Mouse (Mus musculus) left cerebral cortex, adult 2 months (tissue): ENCODE data around the gene Espnl. TPM values are rescaled to one million over a fixed set of nuclear protein-coding genes. Genes with fewer than 3 reads are reported as not detected.
A peak's percentile ranks its signal among the peaks of the same experiment; 100 is the strongest.

Source experiments
- DNase-seq, 2 experiments: peaks; one replicate each; pipeline ENCODE4 v3.0.0; 2021 to 2022; ENCODE audit warnings: low spot score in 2 of 2, mixed read lengths in 1 of 2; ENCODE audit errors: extremely low spot score in 1 of 2
- H3K27ac ChIP-seq: fragments of 200-600 bp; 2 replicates; pipeline ENCODE4 v1.8.1; 2022
- H3K4me3 ChIP-seq: fragments of 200-600 bp; 2 replicates; pipeline ENCODE4 v1.8.1; 2022
- CTCF ChIP-seq: fragments of 200-600 bp; IDR thresholded peaks from 2 replicates; pipeline ENCODE4 v1.8.1; 2022; ENCODE audit warnings: antibody characterized with exemption, mild to moderate bottlenecking, moderate library complexity
- intact Hi-C: fragments of 180-260 bp; cut with DNase I; formaldehyde crosslinking; loops from one replicate; pipeline ENCODE4 v1.15.1; 2025
- long read RNA-seq, 2 experiments: library from polyadenylated mRNA; stranded (forward); transcript quantifications; one replicate each; pipeline ENCODE4 v2.0.0; 2021; ENCODE audit warnings: borderline mapping rate in 2 of 2
- total RNA-seq, 2 experiments: library from RNA; stranded (reverse); gene quantifications; 2 replicates each; pipeline ENCODE4 v1.2.3; 2021

Gene Espnl
- under 1 TPM; 0.25 to 0.30 TPM for total RNA-seq
- long read RNA-seq, experiment 1: 0 reads
- long read RNA-seq, experiment 2: 0 reads

DNA sequence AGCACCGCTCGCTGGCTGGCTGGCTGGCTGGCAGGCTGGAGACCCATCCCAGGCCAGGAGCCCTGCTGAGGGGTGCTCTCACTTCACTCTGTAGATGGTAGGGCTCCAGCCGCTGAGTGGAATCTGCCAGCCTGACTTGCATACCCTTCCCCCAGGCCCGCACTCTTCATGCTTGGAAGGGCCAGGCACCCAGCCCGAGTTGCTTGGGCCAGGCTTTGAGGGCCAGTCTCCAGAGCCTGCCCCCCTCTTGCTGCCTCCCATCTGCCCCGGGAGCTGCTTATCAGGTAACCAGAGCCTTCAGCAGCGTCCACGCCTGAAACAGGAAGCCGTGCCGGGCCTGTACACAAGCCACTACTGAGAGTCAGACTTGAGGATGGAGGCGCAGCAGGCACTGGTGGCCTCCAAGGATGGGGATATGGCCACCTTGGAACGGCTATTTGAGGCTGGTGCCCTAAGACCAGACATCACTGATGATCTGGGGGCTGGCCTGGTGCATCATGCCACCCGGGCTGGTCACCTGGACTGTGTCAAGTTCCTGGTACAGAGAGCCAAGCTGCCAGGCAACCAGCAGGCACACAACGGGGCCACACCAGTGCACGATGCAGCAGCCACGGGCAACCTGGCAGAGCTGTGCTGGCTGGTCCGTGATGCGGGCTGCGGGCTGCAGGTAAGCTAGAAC, at the start of gene Espnl:
Gene Espnl, plus strand, starts transcription at position 316 of the 679 bp plus-strand sequence.
- no peak within 1 kb of the TSS for H3K4me3 ChIP-seq
- intact Hi-C loops: no loop called here
- no peak for DNase-seq
- no peak for TF ChIP-seq CTCF
- no peak within 1 kb of the TSS for H3K27ac ChIP-seq

DNA sequence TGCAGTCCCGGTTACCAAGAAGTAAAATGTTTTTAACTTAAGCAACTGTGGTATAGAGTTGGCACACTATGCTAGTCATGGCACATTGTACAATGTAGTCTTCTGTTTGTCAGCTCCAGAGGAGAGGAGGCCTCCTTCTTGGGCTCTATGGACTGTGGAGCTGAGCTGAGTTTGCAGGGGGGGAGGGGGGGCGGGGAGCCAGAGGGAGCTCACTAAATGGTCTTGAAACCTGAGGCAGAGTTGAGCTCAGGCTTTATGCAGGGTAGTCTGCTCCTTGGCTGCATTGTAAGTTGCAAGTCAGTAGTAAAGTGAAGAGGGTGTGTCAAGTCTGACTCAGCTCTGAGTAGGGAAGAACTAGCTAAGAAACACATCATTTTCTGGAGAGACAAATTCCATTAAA, 49.6 kb upstream of the Espnl start:
- intact Hi-C loops: no loop called here
- no peak for DNase-seq
- Histone ChIP-seq H3K27ac (no peak overlapping the region), H3K4me3 (no peak overlapping the region)
- TF ChIP-seq CTCF: no peak

DNA sequence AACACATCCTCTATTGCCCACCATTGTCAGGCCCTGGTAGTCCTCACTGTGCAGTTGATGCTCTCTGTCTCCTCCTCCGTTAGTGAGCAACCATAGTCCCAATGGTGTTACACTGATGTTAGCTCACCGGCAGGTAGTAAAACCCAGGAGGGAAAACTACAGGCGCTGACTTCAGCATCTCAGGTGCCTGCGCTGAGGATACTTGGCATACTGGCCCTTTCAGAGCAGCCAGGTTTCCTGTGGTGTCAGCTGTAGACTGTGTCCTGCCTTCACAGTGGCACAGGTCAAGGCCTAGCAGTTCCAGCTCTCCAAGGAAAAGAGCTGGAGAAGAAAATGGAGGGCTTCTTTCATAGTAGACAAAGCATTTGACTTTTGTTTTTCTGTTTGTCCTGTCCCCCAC, 45.3 kb upstream of the Espnl start:
- intact Hi-C loops: no loop called here
- no peak overlapping the region for H3K27ac ChIP-seq
- no peak overlapping the region for H3K4me3 ChIP-seq
- DNase-seq: no peak
- no peak for TF ChIP-seq CTCF

DNA sequence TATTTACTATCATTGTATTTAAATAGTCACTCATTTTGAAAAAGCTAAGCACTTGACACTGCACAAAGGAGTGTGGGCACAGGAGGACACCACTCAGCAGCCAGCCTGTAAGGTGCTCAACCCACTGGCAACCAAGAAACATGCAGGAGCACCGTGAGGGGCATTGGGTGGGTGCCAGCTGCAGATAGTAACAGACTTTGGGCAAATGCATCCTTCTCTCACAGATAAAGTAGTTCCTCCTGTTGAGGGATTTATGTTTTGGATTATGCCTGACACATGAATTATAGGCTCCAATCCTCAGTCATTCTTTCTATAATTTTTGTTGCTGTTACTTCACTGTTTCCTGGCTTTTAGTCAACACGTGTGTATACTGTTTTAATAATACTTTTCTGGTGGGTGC, 44.4 kb upstream of the Espnl start:
- intact Hi-C loops: no loop called here
- DNase-seq: no peak
- no peak overlapping the region for H3K4me3 ChIP-seq
- H3K27ac ChIP-seq: no peak overlapping the region
- no peak for TF ChIP-seq CTCF

DNA sequence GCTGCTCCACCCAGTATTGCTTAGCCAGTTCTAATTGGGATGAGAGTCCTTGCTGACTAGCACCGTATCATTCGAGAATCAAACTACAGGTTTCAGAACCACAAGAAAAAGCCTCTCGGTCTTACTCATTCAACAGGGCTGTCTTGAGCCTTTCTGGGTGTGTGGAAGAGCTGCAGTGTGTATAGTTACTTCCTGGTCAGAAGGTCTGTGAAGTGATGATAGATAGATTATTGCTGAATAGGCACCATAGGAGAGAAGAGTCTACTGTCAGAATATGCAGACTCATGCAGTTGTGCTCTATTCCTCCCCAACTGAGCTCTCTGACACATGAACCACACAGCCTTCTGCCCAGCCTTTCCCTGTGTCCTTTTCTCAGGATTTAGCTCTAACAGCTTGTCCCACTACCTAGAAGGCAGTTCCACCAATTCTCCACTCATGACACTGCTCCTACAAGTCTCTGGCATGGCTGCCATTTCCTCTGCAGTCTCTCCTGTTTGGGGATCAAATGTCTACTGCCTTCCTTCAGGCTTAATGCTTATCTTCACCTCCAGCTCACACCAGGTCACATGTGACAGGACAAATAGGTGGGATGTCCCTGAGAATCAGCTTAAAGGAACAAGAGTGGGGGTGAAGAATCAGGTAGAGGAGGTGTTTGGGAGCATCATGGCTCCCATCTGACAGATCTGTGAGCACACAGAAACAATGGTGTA, 43.3 kb upstream of the Espnl start:
- no peak for TF ChIP-seq CTCF
- no peak overlapping the region for H3K4me3 ChIP-seq
- no peak for DNase-seq
- intact Hi-C loops: no loop called here
- H3K27ac ChIP-seq: no peak overlapping the region

DNA sequence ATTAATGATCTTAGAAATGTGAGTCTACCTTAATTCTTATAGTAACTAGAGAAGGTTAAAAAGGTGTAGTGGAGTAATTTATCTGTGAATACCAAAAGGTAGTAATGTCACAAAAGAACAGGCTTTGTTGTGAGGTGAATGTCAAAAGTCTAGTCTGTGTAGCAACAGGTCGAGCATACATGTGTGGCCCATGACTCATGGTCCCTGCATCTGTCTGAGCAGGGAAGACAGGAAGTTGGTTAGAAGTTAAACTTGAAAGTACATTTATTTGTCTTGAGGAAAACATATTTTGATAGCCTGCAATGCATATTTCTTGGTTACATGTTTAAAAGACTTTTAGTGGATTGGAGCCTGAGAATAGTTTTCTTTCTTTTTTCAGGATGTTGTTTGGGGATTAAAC, 42.7 kb upstream of the Espnl start:
- TF ChIP-seq CTCF: no peak
- intact Hi-C loops: no loop called here

DNA sequence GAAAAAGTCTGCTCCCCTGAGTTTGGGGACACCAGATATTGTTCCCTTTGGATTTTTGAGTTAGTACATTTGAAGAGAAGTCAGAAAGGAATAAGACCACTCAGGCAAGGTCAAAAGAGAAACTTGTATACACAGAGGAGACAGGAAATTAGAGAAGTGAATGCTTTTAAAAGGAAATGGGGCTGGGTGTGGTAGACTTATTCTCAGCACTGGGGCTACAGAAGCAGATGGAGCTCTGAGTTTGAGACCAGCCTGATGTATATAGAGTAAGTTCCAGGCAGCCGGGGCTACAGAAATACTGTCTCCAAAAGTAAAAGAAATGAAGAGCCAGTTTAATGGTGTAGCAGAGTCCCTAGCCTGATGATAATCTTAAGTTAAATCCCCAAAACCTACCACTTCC, 39.3 kb upstream of the Espnl start:
- intact Hi-C loops: loop anchor here (5.0 kb wide), 1 partner anchor 660 kb away; no protein-coding TSS in a partner anchor

More for the DNA sequence above, 42.7 kb upstream of the Espnl start:
- H3K27ac ChIP-seq: no peak overlapping the region
- no peak overlapping the region for H3K4me3 ChIP-seq
- no peak for DNase-seq

DNA sequence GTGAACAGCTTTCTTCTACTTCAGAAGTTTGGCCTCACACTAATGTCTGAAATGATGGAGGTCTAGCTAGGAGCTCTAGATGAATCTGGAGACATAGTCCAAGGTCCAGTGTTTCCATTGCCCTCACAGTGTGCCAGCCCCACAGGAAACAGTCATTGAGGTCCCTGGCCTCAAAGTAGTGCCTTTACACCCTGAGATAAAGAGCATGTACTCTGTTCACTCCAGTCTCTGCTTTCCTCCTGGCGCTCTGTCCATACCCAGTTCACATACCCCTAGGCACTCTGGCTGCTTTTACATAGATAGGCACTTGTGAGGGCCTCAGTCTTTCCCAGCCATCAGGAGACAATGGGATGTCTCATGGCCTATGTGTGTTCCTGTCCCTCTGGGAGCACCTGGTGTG, 32.5 kb upstream of the Espnl start:
- H3K4me3 ChIP-seq: no peak overlapping the region
- DNase-seq: no peak
- TF ChIP-seq CTCF: no peak
- intact Hi-C loops: no loop called here
- no peak overlapping the region for H3K27ac ChIP-seq

More for the DNA sequence above, 39.3 kb upstream of the Espnl start:
- H3K4me3 ChIP-seq: no peak overlapping the region
- H3K27ac ChIP-seq: no peak overlapping the region
- DNase-seq: no peak
- no peak for TF ChIP-seq CTCF

DNA sequence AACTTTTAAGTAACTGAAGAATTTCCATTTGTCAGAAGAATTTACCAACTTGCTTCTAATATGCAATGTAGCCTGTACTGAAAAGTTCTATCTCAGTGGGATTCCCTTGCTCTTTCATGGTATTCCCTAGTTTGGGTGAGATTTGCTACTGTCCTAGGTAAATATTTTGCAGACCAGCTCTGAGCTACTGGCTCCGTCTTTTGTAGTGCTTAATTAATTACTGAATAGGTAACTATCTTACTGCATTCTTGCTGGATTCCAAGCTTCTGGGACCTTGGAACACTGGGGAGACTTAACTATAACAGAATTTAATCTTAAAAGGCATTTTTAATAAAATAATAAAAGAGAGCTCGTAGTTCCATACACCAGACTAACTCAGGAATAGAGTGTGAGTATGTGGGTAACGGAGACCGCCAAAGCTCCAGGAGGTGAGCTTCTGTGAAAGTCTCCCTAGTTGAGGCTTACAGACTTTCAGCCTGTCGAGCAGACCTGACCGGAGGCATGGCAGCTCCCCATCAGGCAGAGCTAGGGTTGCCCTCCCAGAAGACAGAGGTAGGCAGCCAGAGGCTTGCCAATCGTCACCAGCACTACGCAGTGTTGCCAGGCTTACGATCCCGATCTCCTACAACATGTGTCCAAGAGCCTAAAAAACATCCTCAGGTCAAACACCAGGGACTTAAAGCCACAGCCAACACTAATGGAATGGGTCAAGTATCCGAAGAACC, 29.6 kb upstream of the Espnl start:
- H3K4me3 ChIP-seq: no peak overlapping the region
- no peak for TF ChIP-seq CTCF
- intact Hi-C loops: no loop called here
- DNase-seq: no peak
- no peak overlapping the region for H3K27ac ChIP-seq

DNA sequence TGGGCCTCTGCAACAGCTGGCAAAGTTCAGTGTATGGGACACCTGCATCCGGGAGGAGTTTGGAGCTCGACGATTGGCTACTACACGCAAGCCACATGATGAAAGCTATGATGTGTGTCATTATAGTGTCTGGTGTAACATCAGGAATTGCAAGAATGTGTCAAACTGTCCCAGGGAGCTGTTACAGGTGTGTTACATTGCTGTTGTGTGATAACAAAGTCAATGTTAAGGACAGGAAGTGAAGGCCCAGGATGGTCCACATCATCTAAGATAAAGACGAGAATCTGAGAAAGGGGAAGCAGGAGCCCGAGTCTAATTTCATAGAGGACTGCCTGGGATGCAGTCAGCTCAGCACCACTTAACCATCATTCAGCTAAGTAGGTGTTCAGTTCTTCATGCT, 26.3 kb upstream of the Espnl start:
- DNase-seq: no peak
- no peak for TF ChIP-seq CTCF
- Histone ChIP-seq H3K4me3 (no peak overlapping the region), H3K27ac (no peak overlapping the region)
- intact Hi-C loops: no loop called here

DNA sequence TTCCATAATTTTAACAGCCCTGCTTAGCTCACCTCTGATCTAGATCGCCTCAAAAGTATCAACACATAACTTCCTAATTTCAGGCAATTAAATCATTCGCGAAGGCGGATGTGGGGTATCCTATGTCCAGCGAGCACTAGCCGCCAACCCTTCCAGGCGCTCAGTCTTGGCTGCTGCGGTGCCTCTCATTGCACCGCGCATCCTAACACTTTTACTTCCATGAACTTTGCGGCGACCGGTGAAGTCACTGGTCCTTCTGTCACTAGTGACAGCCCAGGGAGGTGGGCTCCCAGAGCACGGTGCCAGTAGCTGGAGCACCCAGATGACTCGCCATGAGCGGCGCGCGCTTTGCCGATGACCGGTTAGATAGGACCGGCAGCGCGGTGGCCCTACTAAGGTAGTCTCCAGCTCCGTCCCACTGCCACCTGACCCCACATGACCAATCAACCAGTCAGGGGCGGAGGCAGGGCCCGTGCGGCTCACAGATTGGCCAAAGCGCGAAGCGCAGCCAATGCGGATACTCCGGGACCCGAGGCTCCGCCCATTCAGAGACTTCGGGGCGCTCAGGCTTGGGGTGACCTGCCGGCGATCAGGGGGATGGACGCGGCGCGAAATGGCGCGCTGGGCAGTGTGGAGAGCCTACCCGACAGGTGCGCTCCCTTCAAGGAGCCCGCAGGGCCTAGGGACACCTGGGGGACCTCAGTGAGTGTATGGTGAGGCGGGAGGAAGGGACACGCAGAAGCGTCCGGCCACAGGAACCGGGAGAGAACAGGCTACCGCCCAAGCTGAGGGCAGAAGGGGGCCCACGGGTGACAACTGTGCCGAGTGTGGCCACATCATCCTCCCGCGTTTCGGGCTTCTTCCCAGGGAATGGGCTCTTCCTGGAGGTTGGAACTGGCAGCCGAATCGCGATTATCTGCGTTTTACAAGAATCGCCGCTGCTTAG, 23.8 kb upstream of the Espnl start, which contains the start of gene Scly:
Gene Scly, plus strand, starts transcription at position 540 of the 946 bp plus-strand sequence.
- peak; percentile 33 for TF ChIP-seq CTCF
- intact Hi-C loops: no loop called here
- H3K4me3 ChIP-seq: peak within 1 kb of the TSS; percentile 95
- peak; percentile 92 to 95 for DNase-seq
- peak within 1 kb of the TSS; percentile 83 for H3K27ac ChIP-seq
